In the genomic region with DNA sequence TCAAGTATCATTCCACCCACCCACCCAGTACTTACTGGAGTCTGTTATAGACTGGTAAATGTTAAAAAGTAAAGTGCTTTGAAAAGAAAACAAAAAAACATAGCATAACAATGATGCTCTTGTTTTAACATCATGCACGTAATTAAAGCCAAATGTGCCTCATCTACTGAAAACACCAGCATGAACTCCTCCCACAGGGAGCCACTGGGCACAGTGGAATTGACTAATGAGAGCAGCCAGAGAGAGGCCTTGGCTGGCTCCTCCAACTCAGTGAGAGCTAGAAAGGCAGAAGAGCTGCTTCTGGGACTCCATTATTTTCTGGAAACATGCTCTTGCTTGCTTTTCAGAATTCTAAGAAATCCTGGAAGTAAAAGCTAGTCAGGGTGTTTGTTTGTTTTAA, we compare ENCODE assay signal across 29 mouse cellular contexts. TPM values are rescaled to one million over a fixed set of nuclear protein-coding genes. Genes with fewer than 3 reads are reported as not detected.
DNase-seq lines count a peak whose midpoint lies in the region; ATAC-seq lines count a peak whose summit lies in the region.
"Had no signal": no experiment of that assay in that cellular context is flagged by ENCODE, and none has a peak within 500 bp of the region (broad histone marks: within the 10 kb centered on the region; RNA-seq: fewer than 3 reads in every experiment).

No protein-coding gene starts in this region.

- 0 out of 2 replicates have a peak overlapping the region, but pooled peaks have one; percentile 11 for H3K9ac ChIP-seq in embryonic facial prominence, embryonic 13.5 days
- H3K9ac ChIP-seq in limb, embryonic 12.5 days (replicated peaks): no peak overlapping the region
- H3K9ac ChIP-seq: embryonic facial prominence, embryonic 15.5 days; forebrain, embryonic 13.5 days; heart, embryonic 12.5 days; hindbrain, embryonic 13.5 days; limb, embryonic 15.5 days; liver, embryonic 15.5 days; lung, embryonic 14.5 days; neural tube, embryonic 12.5 days had no signal

- ATAC-seq in embryonic facial prominence, embryonic 13.5 days (ENCODE audit: insufficient number of reproducible peaks, insufficient read depth, low FRiP score, low TSS enrichment, low read depth): no peak
- ATAC-seq in limb, embryonic 12.5 days (ENCODE audit: insufficient number of reproducible peaks, insufficient read depth, low FRiP score, low TSS enrichment, low read depth): no peak
- ATAC-seq: CD4-positive, CD25-positive, alpha-beta regulatory T cell, adult 4 months; forebrain, embryonic 13.5 days; intestine, embryonic 16.5 days had no signal

- H3K27me3 ChIP-seq in embryonic facial prominence, embryonic 13.5 days: no peaks in the 10 kb centered on the region
- H3K27me3 ChIP-seq in limb, embryonic 12.5 days: no peaks in the 10 kb centered on the region
- no peaks in the 10 kb centered on the region for H3K27me3 ChIP-seq in midbrain, embryonic 10.5 days (ENCODE audit: low read depth, poor library complexity, severe bottlenecking)
- H3K27me3 ChIP-seq: embryonic facial prominence, embryonic 15.5 days; forebrain, embryonic 13.5 days; heart, embryonic 12.5 days; limb, embryonic 15.5 days; liver, embryonic 15.5 days; neural tube, embryonic 12.5 days had no signal

- peak; percentile 77 for DNase-seq in 3T3-L1 (ENCODE audit: low read depth, low spot score)
- DNase-seq in embryo, embryonic 10.5 days (ENCODE audit: low spot score): peak; percentile 28
- no peak for DNase-seq in midbrain, embryonic 10.5 days (ENCODE audit: low spot score)
- no peak for DNase-seq in layer of hippocampus, adult 11-12 months (ENCODE audit: low spot score)
- no peak for DNase-seq in retina, embryonic 14.5 days (ENCODE audit: low spot score)
- DNase-seq: adrenal gland, adult 2 months; cerebellum, adult 2 months; cerebellum, postnatal 36 days; gastrocnemius, postnatal 36 days; heart, adult 18-20 months; heart, postnatal 4 days; kidney, postnatal 14 days; lung, embryonic 14.5 days; lung, postnatal 14 days; thymus, adult 2 months; thymus, postnatal 36 days had no signal

- WGBS in embryonic facial prominence, embryonic 13.5 days: 38% methylated on average over 1 of the region's 1 CpGs
- 59% methylated on average over 1 of the region's 1 CpGs for WGBS in limb, embryonic 12.5 days
- WGBS in midbrain, embryonic 10.5 days: 80% methylated on average over 1 of the region's 1 CpGs

- H3K27ac ChIP-seq in embryonic facial prominence, embryonic 13.5 days: 0 out of 2 replicates have a peak overlapping the region, but pooled peaks have one; percentile 44
- peak overlapping the region; percentile 20; the same call in 1 of the 2 replicates for H3K27ac ChIP-seq in limb, embryonic 12.5 days
- no peak overlapping the region for H3K27ac ChIP-seq in midbrain, embryonic 10.5 days (replicated peaks)
- H3K27ac ChIP-seq: embryonic facial prominence, embryonic 15.5 days; forebrain, embryonic 13.5 days; hindbrain, embryonic 13.5 days; limb, embryonic 15.5 days; liver, embryonic 15.5 days; neural tube, embryonic 12.5 days had no signal

- H3K9me3 ChIP-seq in embryonic facial prominence, embryonic 13.5 days: no peaks in the 10 kb centered on the region; the same call in 1 of the 2 replicates
- no peaks in the 10 kb centered on the region for H3K9me3 ChIP-seq in limb, embryonic 12.5 days
- no peaks in the 10 kb centered on the region for H3K9me3 ChIP-seq in midbrain, embryonic 10.5 days (replicated peaks)
- H3K9me3 ChIP-seq: embryonic facial prominence, embryonic 15.5 days; forebrain, embryonic 13.5 days; hindbrain, embryonic 13.5 days; limb, embryonic 15.5 days; liver, embryonic 15.5 days; neural tube, embryonic 12.5 days had no signal

- H3K4me3 ChIP-seq in embryonic facial prominence, embryonic 13.5 days: no peak overlapping the region
- H3K4me3 ChIP-seq in limb, embryonic 12.5 days (replicated peaks): no peak overlapping the region
- no peak overlapping the region for H3K4me3 ChIP-seq in midbrain, embryonic 10.5 days
- H3K4me3 ChIP-seq: embryonic facial prominence, embryonic 15.5 days; forebrain, embryonic 13.5 days; heart, embryonic 12.5 days; hindbrain, embryonic 13.5 days; limb, embryonic 15.5 days; liver, embryonic 15.5 days; myocyte; neural tube, embryonic 12.5 days had no signal

- H3K4me1 ChIP-seq in embryonic facial prominence, embryonic 13.5 days: peaks cover 7% of the 10 kb centered on the region
- H3K4me1 ChIP-seq in limb, embryonic 12.5 days (replicated peaks): peaks cover 7% of the 10 kb centered on the region; the same call in 1 of the 2 replicates
- no peaks in the 10 kb centered on the region for H3K4me1 ChIP-seq in midbrain, embryonic 10.5 days
- H3K4me1 ChIP-seq: forebrain, embryonic 13.5 days; hindbrain, embryonic 13.5 days; limb, embryonic 15.5 days; liver, embryonic 15.5 days; neural tube, embryonic 12.5 days had no signal

- H3K4me2 ChIP-seq in embryonic facial prominence, embryonic 13.5 days: no peak overlapping the region
- H3K4me2 ChIP-seq in limb, embryonic 12.5 days: no peak overlapping the region
- H3K4me2 ChIP-seq: embryonic facial prominence, embryonic 15.5 days; forebrain, embryonic 13.5 days; heart, embryonic 12.5 days; hindbrain, embryonic 13.5 days; limb, embryonic 15.5 days; liver, embryonic 15.5 days; lung, embryonic 14.5 days; midbrain, embryonic 11.5 days; neural tube, embryonic 12.5 days had no signal

- H3K36me3 ChIP-seq in embryonic facial prominence, embryonic 13.5 days: no peaks in the 10 kb centered on the region
- H3K36me3 ChIP-seq in limb, embryonic 12.5 days: no peaks in the 10 kb centered on the region
- H3K36me3 ChIP-seq in midbrain, embryonic 10.5 days: no peaks in the 10 kb centered on the region
- H3K36me3 ChIP-seq: embryonic facial prominence, embryonic 15.5 days; heart, embryonic 12.5 days; hindbrain, embryonic 13.5 days; limb, embryonic 15.5 days; liver, embryonic 15.5 days; neural tube, embryonic 12.5 days had no signal

RNA-seq across cellular contexts. Expression of a gene that starts 24.7 kb away (rescaled TPM):
- 2.8 and 3.2 TPM in 2 replicates for polyA plus RNA-seq in embryonic facial prominence, embryonic 13.5 days (2015; fragmentation: Nextera tagmentation; extraction: Ambion mirVana)
- polyA plus RNA-seq in limb, embryonic 12.5 days (2016; fragmentation: Nextera tagmentation; extraction: Ambion mirVana): 1.5 and 1.7 TPM in 2 replicates
- polyA plus RNA-seq in midbrain, embryonic 10.5 days (2016; fragmentation: Nextera tagmentation; extraction: Ambion mirVana): 1.7 TPM in 2 replicates

RNA-seq across cellular contexts. Expression of a gene that starts 41.4 kb away (rescaled TPM):
- polyA plus RNA-seq in embryonic facial prominence, embryonic 13.5 days (2015; fragmentation: Nextera tagmentation; extraction: Ambion mirVana): 35.9 and 40.0 TPM in 2 replicates
- 37.7 and 40.7 TPM in 2 replicates for polyA plus RNA-seq in limb, embryonic 12.5 days (2016; fragmentation: Nextera tagmentation; extraction: Ambion mirVana)
- 51.2 and 55.9 TPM in 2 replicates for polyA plus RNA-seq in midbrain, embryonic 10.5 days (2016; fragmentation: Nextera tagmentation; extraction: Ambion mirVana)

RNA-seq across cellular contexts. Expression of a gene that starts 56.9 kb away (rescaled TPM):
- 5.2 and 6.5 TPM in 2 replicates for polyA plus RNA-seq in embryonic facial prominence, embryonic 13.5 days (2015; fragmentation: Nextera tagmentation; extraction: Ambion mirVana)
- 3.2 and 3.9 TPM in 2 replicates for polyA plus RNA-seq in limb, embryonic 12.5 days (2016; fragmentation: Nextera tagmentation; extraction: Ambion mirVana)
- 8.6 and 10.8 TPM in 2 replicates for polyA plus RNA-seq in midbrain, embryonic 10.5 days (2016; fragmentation: Nextera tagmentation; extraction: Ambion mirVana)

Comparison
In these comparisons a context has a peak if more than half of its experiments do, and no peak if none do; other contexts are left out.
1. DNase-seq: peak in 3T3-L1 (single experiment) and embryo, embryonic 10.5 days (single experiment); none in midbrain, embryonic 10.5 days (single experiment), layer of hippocampus, adult 11-12 months (single experiment) and retina, embryonic 14.5 days (single experiment).